Mouse (Mus musculus) cerebellum, adult 2 months (tissue): ENCODE data around the gene Pld2.

Experiments used
- CTCF ChIP-seq: fragments of 200-500 bp; IDR thresholded peaks from 2 replicates; pipeline ENCODE4 v1.5.1; 2011; ENCODE audit warnings: low read depth, mild to moderate bottlenecking, control low read depth, low read length, moderate library complexity, borderline replicate concordance; ENCODE audit not compliant: insufficient read depth
- POLR2A ChIP-seq: fragments of 200-500 bp; IDR thresholded peaks from 2 replicates; pipeline ENCODE4 v1.6.1; 2011; ENCODE audit warnings: low read length, control low read depth, borderline replicate concordance; ENCODE audit not compliant: insufficient read depth

DNA sequence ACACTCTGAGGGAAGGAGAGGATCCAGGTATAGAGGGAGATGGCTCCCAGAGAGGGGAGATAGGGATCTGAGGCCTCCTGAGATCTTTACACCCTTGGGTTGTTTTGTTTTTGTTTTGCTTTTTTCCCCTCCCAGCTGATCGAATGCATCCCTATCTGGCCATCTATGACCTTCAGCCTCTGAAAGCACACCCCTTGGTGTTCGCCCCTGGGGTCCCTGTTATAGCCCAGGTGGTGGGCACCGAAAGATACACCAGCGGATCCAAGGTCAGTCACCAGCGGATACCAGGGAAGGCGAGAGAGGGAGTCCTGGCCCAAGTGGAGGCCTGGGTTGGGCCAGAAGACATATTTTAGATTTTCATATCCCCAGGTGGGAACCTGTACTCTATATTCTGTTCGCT, 1.1 kb downstream of the Pld2 start:
- TF ChIP-seq CTCF (no peak), POLR2A (no peak)
